Mouse (Mus musculus) limb, embryonic 10.5 days (tissue): ENCODE measurements around the gene Cap1. TPM values are rescaled to one million over a fixed set of nuclear protein-coding genes. Genes with fewer than 3 reads are reported as not detected.
"Not testable (repeated sequence)": the region's sequence is repeated elsewhere in the genome, so short reads cannot be mapped to it uniquely, and the experiment has no call there.

ENCODE experiments used
- DNase-seq: peaks from one replicate; pipeline ENCODE4 v3.0.0-alpha.2; 2017; ENCODE audit warnings: low spot score
- H3K27ac ChIP-seq: fragments of 300-500 bp; sonication (generic); 2 replicates; pipeline ENCODE4 v1.5.1; 2016; ENCODE audit warnings: mild to moderate bottlenecking
- H3K27me3 ChIP-seq: fragments of 300-500 bp; sonication (generic); 2 replicates; pipeline ENCODE4 v1.6.1; 2016; ENCODE audit warnings: low read depth, mild to moderate bottlenecking; ENCODE audit not compliant: poor library complexity, severe bottlenecking
- H3K36me3 ChIP-seq: fragments of 300-500 bp; sonication (generic); 2 replicates; pipeline ENCODE4 v1.6.1; 2016; ENCODE audit warnings: mild to moderate bottlenecking, moderate library complexity
- H3K4me1 ChIP-seq: fragments of 300-500 bp; sonication (generic); 2 replicates; pipeline ENCODE4 v1.6.1; 2016
- H3K4me3 ChIP-seq: fragments of 300-500 bp; sonication (generic); 2 replicates; pipeline ENCODE4 v1.5.1; 2016; ENCODE audit warnings: mild to moderate bottlenecking, moderate library complexity
- H3K9me3 ChIP-seq: fragments of 300-500 bp; sonication (generic); replicated peaks from 2 replicates; pipeline ENCODE4 v1.6.1; 2016; ENCODE audit warnings: mild to moderate bottlenecking
- WGBS: fragments of 180-500 bp; shearing (Covaris S2); methylation state at CpG from one replicate; pipeline ENCODE4 v1.1.7; 2016; 5-methylcytosine and 5-hydroxymethylcytosine counted together
- polyA plus RNA-seq: library from polyadenylated mRNA; unstranded; fragments of >200 nt; fragmentation: Nextera tagmentation; extraction: Ambion mirVana; gene quantifications from 2 replicates; pipeline ENCODE4 v1.2.1, GENCODE M21; 2016

Cap1 gene
- polyA plus RNA-seq, 1 experiment from 2014 or later = 46.5 TPM

DNA sequence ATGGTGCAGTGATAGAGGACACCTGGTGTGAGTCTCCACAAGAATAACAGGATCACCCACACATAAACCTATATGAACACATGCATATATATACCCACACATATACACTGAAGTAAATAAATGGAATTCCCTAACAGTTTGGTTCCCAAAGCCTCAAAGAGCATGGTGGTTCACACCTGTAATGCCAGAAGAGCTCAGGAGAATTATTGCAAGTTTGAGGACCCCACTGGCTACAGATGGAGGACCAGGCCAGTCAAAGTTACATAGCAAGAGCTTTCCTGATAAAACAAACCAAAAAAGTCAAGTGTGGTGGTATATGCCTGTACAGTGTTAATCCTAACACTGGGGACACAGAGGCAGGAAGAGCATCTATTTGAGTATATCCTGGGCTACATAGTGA is 34.3 kb downstream of the Cap1 start:
- no peak for DNase-seq
- Histone ChIP-seq H3K27ac (no peak overlapping the region), H3K4me3 (no peak overlapping the region), H3K27me3 (no peaks in the 10 kb centered on the region), H3K4me1 (no peaks in the 10 kb centered on the region), H3K9me3 (no peaks in the 10 kb centered on the region), H3K36me3 (peaks cover 85% of the 10 kb centered on the region)

DNA sequence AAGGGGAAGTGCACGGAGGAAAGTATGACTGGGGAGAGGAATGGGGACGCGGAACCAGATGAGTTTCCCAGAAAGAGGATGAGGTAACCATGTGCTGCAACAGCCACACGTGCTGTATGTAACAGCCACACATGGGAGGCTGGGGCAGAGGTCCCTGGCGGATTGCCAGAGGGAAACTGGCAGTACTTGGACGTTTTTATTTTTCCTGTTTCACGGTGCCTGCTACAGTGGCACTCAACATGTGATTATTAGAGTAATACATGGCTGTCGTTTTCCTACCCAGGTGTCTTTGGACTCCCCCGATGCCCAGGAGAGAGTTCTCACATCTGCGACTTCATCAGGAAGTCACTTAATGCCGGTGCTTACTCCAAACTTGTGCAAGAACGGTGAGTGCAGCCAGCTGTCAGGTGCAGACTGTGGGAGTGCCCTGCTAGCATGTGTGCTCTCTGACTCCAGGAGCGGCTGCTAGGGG is 37.7 kb downstream of the Cap1 start:
- Histone ChIP-seq H3K4me1 (no peaks in the 10 kb centered on the region), H3K9me3 (no peaks in the 10 kb centered on the region), H3K27ac (no peak overlapping the region), H3K36me3 (peaks cover 83% of the 10 kb centered on the region), H3K4me3 (no peak overlapping the region), H3K27me3 (no peaks in the 10 kb centered on the region)
- DNase-seq = no peak
- 90% methylated on average over 13 of the region's 13 CpGs for WGBS

DNA sequence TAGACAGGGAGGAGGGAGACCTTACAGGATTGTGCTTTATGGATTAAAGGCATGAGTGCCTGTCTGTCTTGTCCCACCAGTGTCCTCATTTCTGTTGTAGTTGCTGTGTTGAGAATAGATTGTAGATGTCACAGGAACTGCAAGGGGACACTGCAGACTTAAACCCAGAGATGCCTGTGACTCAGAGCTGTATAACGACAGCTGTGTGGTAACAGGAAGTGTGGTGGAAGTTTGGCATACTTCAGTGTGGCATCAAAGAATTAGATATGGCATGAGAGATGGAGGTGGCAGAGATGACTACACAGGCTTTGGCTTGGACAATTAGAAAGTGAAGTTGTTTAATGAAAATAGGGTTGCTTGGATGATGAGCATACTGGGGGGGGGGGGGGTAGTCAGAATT is 47.4 kb downstream of the Cap1 start:
- Histone ChIP-seq H3K27me3 (no peaks in the 10 kb centered on the region), H3K4me1 (peaks cover 18% of the 10 kb centered on the region), H3K27ac (no peak overlapping the region), H3K36me3 (peaks cover 12% of the 10 kb centered on the region), H3K9me3 (no peaks in the 10 kb centered on the region), H3K4me3 (no peak overlapping the region)
- WGBS = 82% methylated on average over 1 of the region's 1 CpGs
- no peak for DNase-seq

DNA sequence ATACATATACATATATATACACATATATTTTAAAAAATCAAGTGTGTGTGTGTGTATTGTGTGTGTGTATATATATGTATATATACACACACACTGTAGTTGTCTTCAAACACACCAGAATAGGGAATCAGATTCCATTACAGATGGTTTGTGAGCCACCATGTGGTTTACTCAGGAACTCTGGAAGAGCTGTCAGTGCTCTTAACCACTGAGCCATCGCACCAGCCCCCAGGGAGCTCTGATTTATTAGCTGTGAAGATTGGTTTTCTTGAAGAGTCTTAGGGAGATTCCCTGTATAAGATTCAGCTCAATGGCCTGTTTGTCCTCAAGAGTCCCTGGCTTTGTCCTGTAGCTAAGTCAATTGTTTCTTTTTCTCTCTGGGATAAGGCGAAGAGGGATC is 47.9 kb downstream of the Cap1 start:
- peaks cover 18% of the 10 kb centered on the region for H3K4me1 ChIP-seq
- H3K27ac ChIP-seq = no peak overlapping the region
- no peaks in the 10 kb centered on the region for H3K9me3 ChIP-seq
- no peak for DNase-seq
- WGBS = 79% methylated on average over 2 of the region's 2 CpGs
- no peaks in the 10 kb centered on the region for H3K27me3 ChIP-seq
- H3K4me3 ChIP-seq = no peak overlapping the region
- peaks cover 12% of the 10 kb centered on the region for H3K36me3 ChIP-seq

DNA sequence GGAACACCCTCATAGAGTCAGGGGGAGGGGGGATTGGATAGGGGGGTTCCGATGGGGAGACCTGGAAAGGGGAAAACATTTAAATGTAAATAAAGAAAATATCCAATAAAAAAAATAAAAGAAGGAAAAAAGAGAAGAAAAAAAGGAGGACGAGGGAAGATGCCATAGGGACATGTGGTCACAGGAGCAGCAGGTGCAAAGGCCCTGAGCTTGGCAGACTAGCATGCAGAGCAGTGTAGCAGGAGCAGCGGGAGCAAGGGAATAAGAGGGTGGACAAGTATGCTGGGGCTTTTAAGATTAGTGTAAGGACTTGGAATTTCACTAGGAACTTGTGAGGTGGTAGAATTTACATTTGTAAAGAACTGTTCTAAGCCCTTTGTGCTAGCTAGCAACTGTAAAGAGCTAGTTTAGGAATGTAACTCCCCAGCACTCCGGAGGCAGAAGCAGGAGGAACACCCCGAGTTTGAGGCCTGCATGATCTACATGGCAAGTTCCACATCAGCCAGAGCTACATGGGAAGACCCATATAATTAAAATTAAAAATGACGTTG is 48.6 kb downstream of the Cap1 start:
- no peak overlapping the region for H3K27ac ChIP-seq
- peaks cover 18% of the 10 kb centered on the region for H3K4me1 ChIP-seq
- peak overlapping the region; percentile 69 for H3K4me3 ChIP-seq
- 85% methylated on average over 6 of the region's 6 CpGs for WGBS
- H3K9me3 ChIP-seq = no peaks in the 10 kb centered on the region
- no peaks in the 10 kb centered on the region for H3K27me3 ChIP-seq
- H3K36me3 ChIP-seq = peaks cover 10% of the 10 kb centered on the region
- no peak for DNase-seq

DNA sequence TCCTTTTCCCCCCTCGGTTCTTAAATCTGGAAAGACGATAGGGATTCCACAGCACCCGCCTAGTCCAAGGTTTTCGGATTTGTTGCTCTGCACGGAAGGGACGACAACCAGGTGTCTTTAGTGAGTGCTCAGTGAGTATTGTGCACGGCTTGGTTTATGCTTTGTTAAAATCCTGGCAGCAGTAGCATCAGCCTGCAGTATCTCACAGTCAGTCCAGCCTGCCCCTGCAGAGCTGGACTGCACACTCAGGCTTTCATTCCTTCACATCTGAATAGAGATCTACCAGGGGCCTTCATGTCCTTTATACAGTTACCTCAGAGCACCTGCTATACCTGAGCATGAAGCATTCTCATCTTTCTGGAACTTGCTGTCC is 49.5 kb downstream of the Cap1 start:
- peak overlapping the region; percentile 69 for H3K4me3 ChIP-seq
- peaks cover 18% of the 10 kb centered on the region for H3K4me1 ChIP-seq
- WGBS = 2% methylated on average over 7 of the region's 7 CpGs
- H3K9me3 ChIP-seq = no peaks in the 10 kb centered on the region
- DNase-seq = no peak
- H3K27me3 ChIP-seq = no peaks in the 10 kb centered on the region
- peak overlapping the region; percentile 83 for H3K27ac ChIP-seq
- peaks cover 2% of the 10 kb centered on the region for H3K36me3 ChIP-seq

DNA sequence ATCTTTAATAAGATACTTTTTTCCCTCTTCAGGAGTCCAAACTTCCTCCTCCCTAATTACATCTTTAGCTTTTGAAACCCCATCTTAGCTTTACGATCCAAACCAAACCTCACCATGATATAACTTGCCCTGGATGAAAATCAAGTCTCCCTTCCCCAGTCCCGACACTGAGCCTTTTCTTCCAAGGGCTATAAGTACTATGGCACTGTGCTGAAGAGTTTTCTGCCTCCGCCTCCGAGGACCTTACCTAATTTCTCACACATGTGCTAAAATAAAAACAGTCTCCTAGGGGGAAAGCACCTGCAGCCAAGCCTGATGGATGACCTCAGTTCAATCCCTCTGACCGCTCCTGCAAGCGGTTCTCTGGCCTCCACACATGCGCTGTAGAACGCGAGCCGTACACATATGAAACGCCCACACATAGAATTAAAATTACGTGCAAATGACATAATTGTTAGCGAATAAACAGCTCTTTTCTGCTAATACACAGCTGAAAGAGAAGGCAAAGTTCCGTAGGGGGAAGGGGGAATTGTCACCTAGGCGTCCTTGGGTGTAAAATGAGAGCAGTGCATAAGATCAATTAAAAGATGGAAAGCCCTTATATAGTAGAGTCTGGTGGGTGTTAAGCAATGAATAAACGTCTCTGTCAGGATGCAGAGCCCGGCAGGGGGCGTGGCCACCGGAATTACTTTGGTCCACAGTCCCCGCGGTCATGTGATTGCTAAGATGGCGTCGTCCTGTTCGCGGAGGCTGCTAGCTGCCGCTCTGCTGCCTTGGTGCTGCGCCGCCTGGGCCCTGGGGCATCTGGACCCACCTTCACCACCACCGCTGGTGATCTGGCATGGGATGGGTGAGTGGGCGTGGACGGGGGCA is 50.1 kb downstream of the Cap1 start, which contains the start of gene Ppt1:
Ppt1 (plus strand) TSS at position 713 of the 873 bp plus-strand sequence.
- Histone ChIP-seq H3K4me1 (peaks cover 18% of the 10 kb centered on the region), H3K27ac (peak within 1 kb of the TSS; percentile 83), H3K9me3 (no peaks in the 10 kb centered on the region), H3K27me3 (no peaks in the 10 kb centered on the region), H3K4me3 (peak within 1 kb of the TSS; percentile 69), H3K36me3 (no peaks in the 10 kb centered on the region)
- 5% methylated on average over 31 of the region's 31 CpGs for WGBS
- peak; percentile 93 for DNase-seq

DNA sequence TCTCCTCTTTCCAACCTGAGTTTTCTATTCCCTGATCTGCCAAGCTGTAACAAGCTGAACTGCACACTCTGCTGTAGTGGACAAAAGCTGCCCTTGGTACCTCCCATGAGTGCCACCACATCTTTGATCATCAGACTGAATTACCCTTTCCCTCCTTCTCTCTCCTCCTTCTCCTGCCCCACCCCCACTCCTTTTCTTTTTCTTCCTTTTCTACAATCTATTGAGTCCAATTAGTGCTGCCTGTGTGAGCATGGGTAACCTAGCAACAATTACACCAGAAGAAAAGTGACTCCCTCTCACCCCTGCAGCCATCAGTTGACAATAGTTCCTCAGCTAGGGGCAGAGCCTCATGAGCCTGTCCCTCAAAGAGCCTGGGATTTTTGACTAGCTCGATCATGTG is 54.0 kb downstream of the Cap1 start:
- peaks cover 14% of the 10 kb centered on the region for H3K4me1 ChIP-seq
- WGBS = 86% methylated on average over 1 of the region's 1 CpGs
- H3K27me3 ChIP-seq = no peaks in the 10 kb centered on the region
- no peak for DNase-seq
- no peak overlapping the region for H3K27ac ChIP-seq
- no peak overlapping the region for H3K4me3 ChIP-seq
- no peaks in the 10 kb centered on the region for H3K9me3 ChIP-seq
- H3K36me3 ChIP-seq = no peaks in the 10 kb centered on the region

DNA sequence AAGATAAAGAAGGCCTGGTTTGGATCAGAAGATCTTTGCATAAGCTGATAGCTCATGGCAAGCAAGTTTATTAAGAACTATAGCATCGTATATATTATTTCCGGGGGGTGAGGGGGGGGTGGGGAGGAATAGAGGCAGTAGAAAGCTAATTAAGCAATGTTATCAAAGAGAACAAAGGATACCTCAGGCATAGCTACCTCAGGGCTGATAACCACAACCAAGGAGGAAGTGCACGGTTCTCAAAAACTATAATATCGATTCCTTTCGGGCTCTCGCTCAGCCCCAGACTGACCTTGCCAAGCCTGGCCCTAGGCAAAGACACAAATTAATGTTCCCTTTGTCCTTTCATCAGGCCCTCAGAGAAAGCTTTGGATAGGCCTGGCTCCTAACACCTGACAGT is 56.5 kb downstream of the Cap1 start:
- Histone ChIP-seq H3K27ac (no peak overlapping the region), H3K9me3 (no peaks in the 10 kb centered on the region), H3K27me3 (no peaks in the 10 kb centered on the region), H3K4me3 (no peak overlapping the region), H3K36me3 (no peaks in the 10 kb centered on the region), H3K4me1 (no peaks in the 10 kb centered on the region)
- DNase-seq = no peak
- WGBS = 96% methylated on average over 6 of the region's 6 CpGs

DNA sequence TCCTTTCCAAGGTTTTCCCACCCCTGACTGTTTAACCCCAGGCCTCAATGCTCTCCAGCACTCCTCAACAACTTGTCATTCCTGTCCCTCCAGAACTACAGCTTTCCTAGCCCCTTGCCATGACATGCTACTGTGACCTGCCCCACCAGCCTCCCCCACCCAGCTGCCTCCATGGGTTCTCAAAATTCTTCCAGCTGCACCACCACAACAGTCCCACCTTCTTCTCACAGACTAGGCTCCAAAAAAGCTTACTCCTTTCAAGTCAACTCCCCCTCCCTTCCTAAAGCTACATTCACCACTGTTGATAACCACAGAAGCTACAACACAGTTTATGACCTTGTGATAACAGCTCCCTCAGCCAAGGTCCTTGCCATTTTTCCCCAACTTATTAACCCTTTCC is 58.2 kb downstream of the Cap1 start:
- no peak overlapping the region for H3K27ac ChIP-seq
- no peaks in the 10 kb centered on the region for H3K27me3 ChIP-seq
- no peaks in the 10 kb centered on the region for H3K36me3 ChIP-seq
- no peak overlapping the region for H3K4me3 ChIP-seq
- no peaks in the 10 kb centered on the region for H3K9me3 ChIP-seq
- no peaks in the 10 kb centered on the region for H3K4me1 ChIP-seq
- DNase-seq = no peak

DNA sequence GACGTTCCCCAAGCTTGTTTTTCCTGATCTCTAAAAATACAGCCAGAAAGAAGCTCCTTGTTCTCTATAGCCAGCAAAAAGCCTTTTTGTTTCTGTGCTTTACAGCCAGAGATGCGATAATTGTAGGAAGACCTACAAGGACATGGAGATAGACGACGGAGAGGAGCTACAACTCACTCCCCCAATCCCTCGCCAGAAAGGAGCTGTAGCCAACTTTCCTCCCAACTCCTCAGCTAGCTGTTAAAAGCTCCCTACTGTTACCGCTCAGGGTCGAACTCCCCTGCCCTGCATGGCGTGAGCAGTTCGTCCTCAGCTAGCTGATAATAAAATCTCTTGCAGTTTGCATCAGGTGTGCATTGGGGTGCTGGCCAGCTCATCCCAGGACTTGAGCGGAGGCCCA is 64.9 kb downstream of the Cap1 start:
- H3K9me3 ChIP-seq, H3K27ac ChIP-seq, DNase-seq, H3K4me1 ChIP-seq, H3K36me3 ChIP-seq, H3K4me3 ChIP-seq, H3K27me3 ChIP-seq: not testable (repeated sequence)
- 25% methylated on average over 10 of the region's 10 CpGs for WGBS

DNA sequence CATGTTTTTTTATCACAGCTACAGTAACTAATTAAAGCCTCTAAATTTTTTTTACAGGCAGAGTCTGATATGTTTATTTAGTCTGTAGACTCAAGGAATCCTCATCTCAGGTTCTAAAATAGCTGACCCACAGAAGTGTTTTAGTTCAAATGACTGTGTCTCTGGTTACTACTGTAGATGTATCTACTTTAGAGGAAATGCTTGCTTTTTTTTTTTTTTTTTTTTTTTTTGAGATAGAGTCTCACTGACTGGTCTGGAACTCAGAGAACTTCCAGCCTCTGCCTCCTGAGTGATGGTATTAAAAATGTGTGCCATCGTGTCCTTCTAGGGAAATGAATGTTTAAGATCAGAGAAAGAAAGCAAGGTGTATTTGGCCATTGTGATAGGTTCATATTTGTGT is 69.7 kb downstream of the Cap1 start:
- no peak overlapping the region for H3K4me3 ChIP-seq
- no peaks in the 10 kb centered on the region for H3K36me3 ChIP-seq
- 78% methylated on average over 1 of the region's 1 CpGs for WGBS
- no peak for DNase-seq
- H3K4me1 ChIP-seq = no peaks in the 10 kb centered on the region
- no peaks in the 10 kb centered on the region for H3K9me3 ChIP-seq
- no peak overlapping the region for H3K27ac ChIP-seq
- H3K27me3 ChIP-seq = no peaks in the 10 kb centered on the region

DNA sequence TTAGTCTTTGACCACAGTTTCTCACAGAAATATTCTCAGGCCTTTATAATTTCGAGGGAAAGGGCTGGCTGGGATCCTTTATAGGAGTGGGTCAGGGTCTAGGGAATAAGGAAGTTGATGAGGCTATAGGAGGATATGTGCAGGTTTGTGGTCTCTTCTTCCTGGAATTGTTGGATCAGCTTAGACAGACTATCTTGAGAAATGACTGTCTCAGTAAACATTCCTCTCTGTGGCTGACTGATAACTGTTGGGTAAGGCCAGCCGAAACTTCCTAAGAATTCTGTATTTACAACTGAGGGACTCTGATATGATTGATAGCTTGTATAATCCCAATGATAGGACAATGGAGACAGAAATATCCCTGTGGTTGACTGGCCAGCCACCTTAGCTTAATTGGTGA is 74.0 kb downstream of the Cap1 start:
- 69% methylated on average over 2 of the region's 2 CpGs for WGBS
- no peak for DNase-seq
- H3K4me1 ChIP-seq = no peaks in the 10 kb centered on the region
- H3K36me3 ChIP-seq = no peaks in the 10 kb centered on the region
- no peaks in the 10 kb centered on the region for H3K9me3 ChIP-seq
- no peak overlapping the region for H3K4me3 ChIP-seq
- H3K27me3 ChIP-seq = no peaks in the 10 kb centered on the region
- no peak overlapping the region for H3K27ac ChIP-seq
